Mouse (Mus musculus) stomach, adult 2 months (tissue): Measurements from ENCODE around the gene Fcmr. TPM values are rescaled to one million over a fixed set of nuclear protein-coding genes. Genes with fewer than 3 reads are reported as not detected.

Experiments
- polyA plus RNA-seq: library from polyadenylated mRNA; depleted of rRNA; stranded (reverse); fragments of >200 nt; gene quantifications from 2 replicates; pipeline ENCODE4 v1.2.3, GENCODE M21; 2012; rRNA removed

Gene Fcmr
- polyA plus RNA-seq: 0.22 and 0.56 TPM in 2 replicates

DNA sequence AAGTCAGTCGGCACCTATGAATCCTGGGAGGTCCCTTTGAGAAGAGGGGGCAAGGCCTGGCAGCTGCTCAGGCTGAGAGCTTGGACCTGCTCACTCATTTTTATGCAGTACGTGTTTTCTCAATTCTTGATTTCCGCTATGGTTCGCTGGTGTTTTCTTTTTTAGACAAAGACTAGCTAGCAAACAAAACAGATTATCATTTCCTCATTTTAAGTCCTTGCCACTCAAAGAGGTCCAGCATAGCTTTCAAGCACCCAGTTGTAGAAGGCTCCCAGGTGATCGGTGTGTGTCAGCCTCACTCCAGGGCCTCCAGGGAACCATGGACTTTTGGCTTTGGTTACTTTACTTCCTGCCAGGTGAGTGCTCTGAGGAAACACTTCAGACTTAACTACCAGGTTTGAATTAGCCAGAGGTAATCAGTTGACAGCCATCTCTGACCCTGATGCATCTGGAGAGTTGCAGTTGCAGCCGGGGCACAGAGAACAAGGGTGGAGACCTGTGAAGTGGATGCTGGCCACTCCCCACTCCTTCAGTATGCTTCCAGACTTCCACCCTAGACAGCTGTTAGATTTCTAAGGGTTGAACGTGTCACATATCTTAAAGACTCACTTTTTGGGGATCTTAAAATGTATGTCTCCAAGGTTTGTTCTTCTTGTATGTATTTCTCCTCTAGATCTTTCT lies at the start of gene Fcmr:
Gene Fcmr (plus strand): TSS at position 129 of the 681 bp plus-strand sequence.

DNA sequence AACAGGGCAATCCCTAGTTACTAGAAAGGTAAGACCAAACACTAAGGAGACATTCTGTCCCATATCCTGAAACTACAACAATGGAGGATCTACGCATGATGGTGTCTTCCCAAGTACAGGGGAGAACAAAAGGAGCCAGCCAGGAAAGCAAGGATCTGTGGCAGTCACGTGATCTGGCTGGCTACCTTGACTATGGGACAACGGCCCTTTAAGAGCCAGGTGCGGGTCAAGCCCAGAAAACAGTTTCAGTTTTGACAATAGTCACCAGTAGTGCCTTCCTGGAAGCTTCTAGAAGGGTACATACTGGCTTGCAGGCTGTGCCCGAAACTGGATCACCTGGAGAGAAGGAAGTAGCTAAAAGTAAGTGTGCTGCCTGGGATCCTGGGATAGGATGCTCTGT lies 39.0 kb upstream of the Fcmr start, which contains the start of gene Pigr:
Gene Pigr (plus strand): TSS at position 237 of the 400 bp plus-strand sequence.

DNA sequence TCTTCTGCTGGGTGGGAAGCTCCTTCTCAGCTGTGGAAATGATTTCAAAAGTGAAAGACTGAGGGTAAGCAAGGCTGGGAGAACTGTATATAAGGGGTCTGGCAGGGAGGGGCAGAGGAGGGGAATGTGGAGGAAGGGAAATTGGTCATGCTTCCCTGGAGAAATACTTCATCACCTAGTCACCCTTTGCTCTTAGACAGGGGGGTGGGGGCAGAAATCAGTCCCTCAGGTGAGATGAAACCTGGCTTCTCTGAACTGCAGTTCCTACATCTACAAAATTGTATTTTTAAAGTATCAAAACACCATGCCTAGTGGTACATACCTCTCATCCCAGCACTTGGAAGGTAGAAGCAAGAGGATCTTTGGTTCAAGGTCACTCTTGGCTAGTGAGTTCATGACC lies 21.9 kb downstream of the Fcmr start, which contains the start of gene Il24:
Gene Il24 (minus strand): TSS at position 101 of the 400 bp plus-strand sequence.

GRCm38 (mm10) chr1:130911401-130912010 lies 46.0 kb downstream of the Fcmr start, which contains the start of gene Il20:
Il20 (minus strand) TSS chr1:130911451.

Other genes with a start within 250 kb of the Fcmr start
- not detected in 2 replicates for gene Zp3r, start 236.0 kb upstream of the Fcmr start, polyA plus RNA-seq
- 0.22 and 0.46 TPM in 2 replicates for gene C4bp, start 204.0 kb upstream of the Fcmr start, polyA plus RNA-seq
- gene Gm29427, start 149.9 kb upstream of the Fcmr start, polyA plus RNA-seq: not detected in 2 replicates
- gene Yod1, start 148.3 kb upstream of the Fcmr start, polyA plus RNA-seq: 0.54 and 0.55 TPM in 2 replicates
- gene Pfkfb2, start 136.4 kb upstream of the Fcmr start, polyA plus RNA-seq: 1.6 and 2.4 TPM in 2 replicates
- gene AA986860, start 133.7 kb upstream of the Fcmr start, polyA plus RNA-seq: 10.8 and 14.0 TPM in 2 replicates
- gene Fcamr, start 64.8 kb upstream of the Fcmr start, polyA plus RNA-seq: 0.06 and 0.19 TPM in 2 replicates
- gene Pigr, start 39.0 kb upstream of the Fcmr start, polyA plus RNA-seq: 4.1 and 8.9 TPM in 2 replicates
- not detected in 2 replicates for gene Il24, start 21.8 kb downstream of the Fcmr start, polyA plus RNA-seq
- gene Il20, start 45.8 kb downstream of the Fcmr start, polyA plus RNA-seq: not detected in 2 replicates
- gene Il19, start 74.4 kb downstream of the Fcmr start, polyA plus RNA-seq: not detected in 2 replicates
- not detected in 2 replicates for gene Il10, start 154.2 kb downstream of the Fcmr start, polyA plus RNA-seq
- gene Mapkapk2, start 232.2 kb downstream of the Fcmr start, polyA plus RNA-seq: 37.5 and 45.8 TPM in 2 replicates